Mouse (Mus musculus) kidney, adult 18-20 months (tissue): ENCODE measurements around the gene Tead1.

Source experiments
- DNase-seq: peaks from one replicate; pipeline ENCODE4 v3.0.0; 2021

Tead1 gene

GRCm38 (mm10) chr7:112938959-112939358, 259.8 kb downstream of the Tead1 start:
- no peak for DNase-seq

- no peak for DNase-seq
These were observed 263.4 kb downstream of the Tead1 start for GRCm38 (mm10) chr7:112942567-112942966.

GRCm38 (mm10) chr7:112943056-112943455, 263.9 kb downstream of the Tead1 start:
- no peak for DNase-seq

- peak; percentile 62 for DNase-seq
These were observed 267.6 kb downstream of the Tead1 start for GRCm38 (mm10) chr7:112946706-112947105.

GRCm38 (mm10) chr7:112953777-112954291, 274.7 kb downstream of the Tead1 start, which contains the start of gene Rassf10:
Rassf10 (plus strand) TSS chr7:112953962.
- DNase-seq: peak; percentile 92

DNA sequence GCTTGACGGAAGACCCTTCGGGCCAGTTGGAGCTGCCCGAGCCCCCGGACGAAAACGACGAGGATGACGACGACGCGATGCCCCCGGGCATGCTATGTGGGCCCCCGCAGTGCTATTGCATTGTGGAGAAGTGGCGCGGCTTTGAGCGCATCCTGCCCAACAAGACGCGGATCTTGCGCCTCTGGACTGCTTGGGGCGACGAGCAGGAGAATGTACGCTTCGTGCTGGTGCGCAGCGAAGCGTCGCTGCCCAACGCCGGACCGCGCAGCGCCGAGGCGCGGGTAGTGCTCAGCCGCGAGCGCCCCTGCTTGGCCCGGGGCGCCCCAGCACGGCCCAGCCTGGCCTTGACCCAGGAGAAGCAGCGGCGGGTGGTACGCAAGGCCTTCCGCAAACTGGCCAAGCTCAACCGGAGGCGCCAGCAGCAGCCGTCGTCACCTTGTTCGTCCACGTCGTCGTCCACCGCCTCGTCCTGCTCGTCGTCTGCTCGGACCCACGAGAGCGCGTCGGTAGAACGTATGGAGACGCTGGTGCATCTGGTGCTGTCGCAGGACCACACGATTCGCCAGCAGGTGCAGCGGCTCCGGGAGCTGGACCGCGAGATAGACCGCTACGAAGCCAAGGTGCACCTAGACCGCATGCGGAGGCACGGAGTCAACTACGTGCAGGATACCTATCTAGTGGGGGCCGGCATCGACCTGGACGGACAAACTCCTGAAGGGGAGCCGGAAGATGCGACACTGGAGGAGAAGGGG, 275.4 kb downstream of the Tead1 start:
- DNase-seq: peak; percentile 47

- peak; percentile 67 for DNase-seq
These were observed 276.1 kb downstream of the Tead1 start for GRCm38 (mm10) chr7:112955103-112955827.

- DNase-seq: no peak
These were observed 276.8 kb downstream of the Tead1 start for GRCm38 (mm10) chr7:112955955-112956354.
